Mouse (Mus musculus) liver, postnatal 0 days (tissue): ENCODE measurements around the gene AW551984.

Source experiments
- CTCF ChIP-seq: sonication (generic); IDR thresholded peaks from 2 replicates; pipeline ENCODE4 v1.5.1; 2016; ENCODE audit warnings: antibody characterized with exemption, low read depth
- EP300 ChIP-seq: IDR thresholded peaks from 2 replicates; pipeline ENCODE4 v1.6.1; 2016; ENCODE audit warnings: antibody characterized with exemption, low read depth, mild to moderate bottlenecking

GRCm38 (mm10) chr9:39623783-39624182 lies 19.6 kb upstream of the AW551984 start:
- no peak for TF ChIP-seq CTCF
- no peak for TF ChIP-seq EP300
